9 mouse cellular contexts compared by ENCODE assay signal in the genomic region with DNA sequence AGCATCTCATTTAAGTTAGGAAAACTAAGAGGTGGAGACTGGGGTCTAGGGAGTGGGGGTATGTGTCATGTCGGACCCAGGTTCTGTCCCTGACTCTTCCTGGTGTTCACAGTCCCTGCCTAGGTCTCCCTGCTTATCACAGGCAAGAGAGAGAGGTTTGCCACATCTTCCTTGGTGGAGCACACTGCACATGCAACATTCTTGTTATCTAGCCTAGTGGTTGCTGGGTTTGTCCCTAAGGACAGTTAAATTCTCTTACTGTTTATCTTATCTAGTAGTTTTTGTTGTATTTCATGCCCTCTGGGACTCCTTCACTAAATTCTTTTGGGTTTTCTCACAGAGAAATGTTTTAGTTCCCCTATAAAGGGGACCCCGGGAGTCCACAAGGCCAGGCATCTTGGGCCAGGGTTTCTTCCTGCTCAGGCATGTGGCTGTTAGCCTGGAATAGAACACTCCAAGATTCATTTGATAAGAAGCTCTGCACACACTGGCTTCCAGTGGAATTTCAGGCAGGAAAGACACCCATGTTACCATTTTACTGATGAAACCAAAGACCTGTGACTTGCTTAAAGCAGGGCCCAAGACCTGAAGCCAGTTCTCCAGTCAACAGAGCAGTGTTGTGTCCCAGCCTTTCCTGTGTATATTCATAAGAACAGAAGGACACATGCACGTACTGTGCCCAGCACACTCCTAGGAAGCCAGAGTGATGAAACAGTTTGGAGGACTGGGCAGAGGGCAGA. TPM values are rescaled to one million over a fixed set of nuclear protein-coding genes. Genes with fewer than 3 reads are reported as not detected.
DNase-seq lines count a peak whose midpoint lies in the region; ATAC-seq and TF ChIP-seq lines count a peak whose summit lies in the region.
"Had no signal": no experiment of that assay in that cellular context is flagged by ENCODE, and none has a peak within 500 bp of the region (broad histone marks: within the 10 kb centered on the region; RNA-seq: fewer than 3 reads in every experiment).

No protein-coding gene starts in this region.

- H3K27ac ChIP-seq in heart, embryonic 14.5 days (replicated peaks in 1 of 2; ENCODE audit: control insufficient read depth in 1 of 2, insufficient read depth in 1 of 2, low read depth in 2 of 2, low read length in 2 of 2): peak overlapping the region; percentile 83 to 90
- peak overlapping the region; percentile 58 for H3K27ac ChIP-seq in embryonic facial prominence, embryonic 14.5 days (replicated peaks; ENCODE audit: low read depth, low read length)
- H3K27ac ChIP-seq in liver, embryonic 11.5 days (ENCODE audit: low read depth, low read length): peak overlapping the region; percentile 77

- H3K4me2 ChIP-seq in heart, embryonic 14.5 days (ENCODE audit: low read length): peak overlapping the region; percentile 40
- no peak overlapping the region for H3K4me2 ChIP-seq in embryonic facial prominence, embryonic 14.5 days (ENCODE audit: low read depth, low read length)
- peak overlapping the region; percentile 53 for H3K4me2 ChIP-seq in liver, embryonic 11.5 days

- no peak for ATAC-seq in heart, embryonic 14.5 days (ENCODE audit: insufficient number of reproducible peaks, insufficient read depth, low FRiP score, low read depth)
- ATAC-seq in G1E (ENCODE audit: extremely low read depth, insufficient number of reproducible peaks, low FRiP score, poor library complexity, severe bottlenecking): peak; percentile 35
- ATAC-seq in embryonic facial prominence, embryonic 14.5 days (ENCODE audit: low read depth): no peak
- ATAC-seq in liver, embryonic 11.5 days (replicated peaks; ENCODE audit: low FRiP score): peak; percentile 78

- no peaks in the 10 kb centered on the region for H3K9me3 ChIP-seq in heart, embryonic 14.5 days (ENCODE audit: control insufficient read depth, low read length)
- H3K9me3 ChIP-seq in G1E (replicated peaks): no peaks in the 10 kb centered on the region
- no peaks in the 10 kb centered on the region for H3K9me3 ChIP-seq in embryonic facial prominence, embryonic 14.5 days (ENCODE audit: control insufficient read depth, low read length)
- H3K9me3 ChIP-seq in liver, embryonic 11.5 days (ENCODE audit: control insufficient read depth, low read length): no peaks in the 10 kb centered on the region

- WGBS in heart, embryonic 14.5 days: 25% methylated on average over 3 of the region's 3 CpGs
- 62% methylated on average over 3 of the region's 3 CpGs for WGBS in embryonic facial prominence, embryonic 14.5 days
- WGBS in liver, embryonic 11.5 days: 35% methylated on average over 3 of the region's 3 CpGs

- peak overlapping the region; percentile 18; the same call in 1 of the 2 replicates for H3K9ac ChIP-seq in heart, embryonic 14.5 days (ENCODE audit: low read length)
- no peak overlapping the region for H3K9ac ChIP-seq in embryonic facial prominence, embryonic 14.5 days (ENCODE audit: low read depth, low read length)
- H3K9ac ChIP-seq in liver, embryonic 11.5 days (ENCODE audit: low read depth, low read length): peak overlapping the region; percentile 41

- DNase-seq in heart, postnatal 4 days: no peak
- DNase-seq in G1E (ENCODE audit: low spot score): no peak
- DNase-seq in embryonic facial prominence, embryonic 14.5 days (ENCODE audit: low spot score): no peak
- DNase-seq in liver, embryonic 11.5 days (ENCODE audit: low spot score): no peak
- no peak for DNase-seq in right cerebral cortex, postnatal 4 days
- no peak for DNase-seq in right cerebral cortex, postnatal 14 days
- no peak for DNase-seq in ovary, postnatal 10 days (ENCODE audit: low spot score)
- DNase-seq: lung, adult 2 months had no signal

- no peak for TF ChIP-seq CTCF in G1E (IDR thresholded peaks at IDR 0.05; ENCODE audit: low read depth, low read length)

- H3K4me3 ChIP-seq in heart, embryonic 14.5 days (ENCODE audit: control insufficient read depth in 1 of 2, insufficient read depth in 1 of 2, low read depth in 1 of 2, low read length in 2 of 2): no peak overlapping the region
- H3K4me3 ChIP-seq in G1E (ENCODE audit: low read depth, low read length): peak overlapping the region; percentile 13; the same call in 1 of the 2 replicates
- no peak overlapping the region for H3K4me3 ChIP-seq in embryonic facial prominence, embryonic 14.5 days (ENCODE audit: low read depth, low read length)
- no peak overlapping the region for H3K4me3 ChIP-seq in liver, embryonic 11.5 days (ENCODE audit: low read depth, low read length)

- H3K4me1 ChIP-seq in heart, embryonic 14.5 days (ENCODE audit: control insufficient read depth in 2 of 2, insufficient read depth in 2 of 2, low read length in 2 of 2): peaks cover 58 to 85% of the 10 kb centered on the region in 2 experiments
- peaks cover 74% of the 10 kb centered on the region for H3K4me1 ChIP-seq in G1E (ENCODE audit: insufficient read depth, low read depth, low read length)
- peaks cover 10% of the 10 kb centered on the region for H3K4me1 ChIP-seq in embryonic facial prominence, embryonic 14.5 days (ENCODE audit: control insufficient read depth, insufficient read depth, low read length)
- peaks cover 91% of the 10 kb centered on the region for H3K4me1 ChIP-seq in liver, embryonic 11.5 days (replicated peaks; ENCODE audit: control insufficient read depth, insufficient read depth, low read length)

- no peaks in the 10 kb centered on the region for H3K36me3 ChIP-seq in heart, embryonic 14.5 days (ENCODE audit: control insufficient read depth, insufficient read depth, low read length)
- peaks cover 24% of the 10 kb centered on the region for H3K36me3 ChIP-seq in G1E (replicated peaks)
- no peaks in the 10 kb centered on the region for H3K36me3 ChIP-seq in embryonic facial prominence, embryonic 14.5 days (ENCODE audit: control insufficient read depth, insufficient read depth, low read length)
- H3K36me3 ChIP-seq in liver, embryonic 11.5 days (ENCODE audit: control insufficient read depth, insufficient read depth, low read length): no peaks in the 10 kb centered on the region

- no peaks in the 10 kb centered on the region for H3K27me3 ChIP-seq in heart, embryonic 14.5 days (ENCODE audit: control insufficient read depth, insufficient read depth, low read length)
- no peaks in the 10 kb centered on the region for H3K27me3 ChIP-seq in G1E (ENCODE audit: insufficient read depth, low read length)
- no peaks in the 10 kb centered on the region for H3K27me3 ChIP-seq in embryonic facial prominence, embryonic 14.5 days (replicated peaks; ENCODE audit: control insufficient read depth, insufficient read depth, low read length)
- H3K27me3 ChIP-seq in liver, embryonic 11.5 days (replicated peaks; ENCODE audit: control insufficient read depth, insufficient read depth, low read length): no peaks in the 10 kb centered on the region

RNA-seq across cellular contexts. Expression of gene Pkig, which starts 34.9 kb away (rescaled TPM):
- 324 and 359 TPM in 2 replicates for polyA plus RNA-seq in heart, embryonic 14.5 days (2014; fragmentation: Nextera tagmentation; extraction: Ambion mirVana)
- 100 to 1,000 TPM; 204 to 207 TPM for total RNA-seq in heart, postnatal 4 days (2021)
- total RNA-seq in G1E (2014; fragmentation: Nextera tagmentation): 17.7 and 47.9 TPM in 2 replicates
- total RNA-seq in G1E (2017): 28.1 and 28.8 TPM in 2 replicates
- polyA plus RNA-seq in G1E (2012): 166 and 211 TPM in 2 replicates
- 153 and 165 TPM in 2 replicates for polyA plus RNA-seq in embryonic facial prominence, embryonic 14.5 days (2014; fragmentation: Nextera tagmentation; extraction: Ambion mirVana)
- polyA plus RNA-seq in liver, embryonic 11.5 days (2014; fragmentation: Nextera tagmentation; extraction: Ambion mirVana): 178 and 186 TPM in 2 replicates

RNA-seq across cellular contexts. Expression of gene Serinc3, which starts 48.1 kb away (rescaled TPM):
- 76.5 and 79.0 TPM in 2 replicates for polyA plus RNA-seq in heart, embryonic 14.5 days (2014; fragmentation: Nextera tagmentation; extraction: Ambion mirVana)
- total RNA-seq in heart, postnatal 4 days (2021): 100 to 1,000 TPM; 239 to 253 TPM
- total RNA-seq in G1E (2014; fragmentation: Nextera tagmentation) (71.8 and 156 TPM in 2 replicates), G1E (2017) (51.6 and 55.0 TPM in 2 replicates)
- 5.8 and 7.2 TPM in 2 replicates for polyA plus RNA-seq in G1E (2012)
- polyA plus RNA-seq in embryonic facial prominence, embryonic 14.5 days (2014; fragmentation: Nextera tagmentation; extraction: Ambion mirVana): 43.0 and 53.0 TPM in 2 replicates
- 116 TPM in 2 replicates for polyA plus RNA-seq in liver, embryonic 11.5 days (2014; fragmentation: Nextera tagmentation; extraction: Ambion mirVana)

RNA-seq across cellular contexts. Expression of gene Ada, which starts 57.0 kb away (rescaled TPM):
- 2.3 and 4.0 TPM in 2 replicates for polyA plus RNA-seq in heart, embryonic 14.5 days (2014; fragmentation: Nextera tagmentation; extraction: Ambion mirVana)
- total RNA-seq in heart, postnatal 4 days (2021): 1 to 10 TPM; 1.8 to 2.4 TPM
- total RNA-seq in G1E (2014; fragmentation: Nextera tagmentation) (0.87 TPM in 1 of 2 replicates, not detected in the other), G1E (2017) (0.17 and 0.22 TPM in 2 replicates)
- polyA plus RNA-seq in G1E (2012): 0.37 and 0.39 TPM in 2 replicates
- 7.2 and 10.4 TPM in 2 replicates for polyA plus RNA-seq in embryonic facial prominence, embryonic 14.5 days (2014; fragmentation: Nextera tagmentation; extraction: Ambion mirVana)
- polyA plus RNA-seq in liver, embryonic 11.5 days (2014; fragmentation: Nextera tagmentation; extraction: Ambion mirVana): 10.2 and 11.3 TPM in 2 replicates

Comparison
In these comparisons a context has a peak if more than half of its experiments do, and no peak if none do; other contexts are left out.
1. ATAC-seq: peak in G1E (single experiment) and liver, embryonic 11.5 days (single experiment); none in heart, embryonic 14.5 days (single experiment) and embryonic facial prominence, embryonic 14.5 days (single experiment).
2. Peak in every context shown above with its lines, with median percentiles within 50 percentile points of each other: H3K27ac ChIP-seq.